Mouse (Mus musculus): ENCODE data around the gene Acsf3.

DNA sequence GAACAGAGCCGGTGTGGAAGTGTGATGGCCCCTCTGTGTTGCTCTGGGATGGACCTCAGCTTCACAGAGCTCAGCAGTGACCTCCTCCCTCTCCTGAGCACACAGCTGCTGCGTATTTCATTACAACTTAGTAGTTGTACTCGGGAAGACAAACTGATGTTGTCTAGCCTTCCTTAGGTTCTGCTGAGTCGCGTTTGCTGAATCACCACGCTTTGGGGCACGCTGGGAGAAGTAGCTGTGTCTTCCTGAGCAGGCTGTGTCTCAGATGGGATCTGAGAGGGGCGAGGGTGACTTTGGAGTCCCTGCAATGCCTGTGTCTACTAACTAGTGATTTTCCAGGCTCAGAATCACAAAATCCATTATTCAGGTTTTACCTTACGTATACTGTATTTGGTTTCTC lies 4.0 kb downstream of the Acsf3 start:
- TF ChIP-seq CTCF (IDR thresholded peaks at IDR 0.05; ENCODE audit: extremely low read depth, insufficient read length, insufficient replicate concordance, low read depth, low read length) = no peak
- TF ChIP-seq POLR2A (IDR thresholded peaks at IDR 0.05; ENCODE audit: low read depth, low read length) = no peak
